Mouse (Mus musculus) C2C12 (cell line): ENCODE measurements around the gene Kmt2d.

Experiments used
- CTCF ChIP-seq: IDR thresholded peaks from one replicate; pipeline ENCODE4 v1.5.1; 2011; ENCODE audit not compliant: control insufficient read depth, insufficient read depth, insufficient read length
- MAX ChIP-seq: IDR thresholded peaks from one replicate; pipeline ENCODE4 v1.6.1; 2011; ENCODE audit warnings: mild to moderate bottlenecking, control low read depth

- TF ChIP-seq MAX (peak; percentile 96), CTCF (peak; percentile 68)
Measured at GRCm38 (mm10) chr15:98891907-98892606, 21.1 kb upstream of the Kmt2d start.
